33 mouse cellular contexts compared by ENCODE assay signal in the genomic region with DNA sequence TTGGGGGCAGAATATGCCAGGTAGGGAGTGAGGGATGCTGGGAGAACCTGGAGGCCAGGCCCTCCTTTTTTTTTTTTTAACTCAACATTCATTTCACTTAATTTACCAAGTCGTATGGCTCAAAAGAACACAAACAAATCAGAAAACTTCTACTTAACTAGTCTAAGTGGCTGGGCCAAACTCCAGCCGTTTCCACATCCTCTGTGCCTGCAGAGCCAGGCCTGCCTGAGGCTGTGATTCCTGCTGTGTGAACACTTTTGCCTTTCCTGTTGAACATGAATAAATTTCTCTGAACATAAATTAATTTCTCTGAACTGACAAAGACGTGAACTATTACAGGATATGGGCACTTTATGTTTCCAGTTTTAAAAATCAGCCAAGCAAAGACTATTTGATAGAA. TPM values are rescaled to one million over a fixed set of nuclear protein-coding genes. Genes with fewer than 3 reads are reported as not detected.
DNase-seq lines count a peak whose midpoint lies in the region; ATAC-seq and TF ChIP-seq lines count a peak whose summit lies in the region.
"Had no signal": no experiment of that assay in that cellular context is flagged by ENCODE, and none has a peak within 500 bp of the region (broad histone marks: within the 10 kb centered on the region; RNA-seq: fewer than 3 reads in every experiment).

No protein-coding gene starts in this region.

- H3K36me3 ChIP-seq in kidney, adult 2 months (ENCODE audit: control insufficient read depth, insufficient read depth, low read length) = no peaks in the 10 kb centered on the region
- no peaks in the 10 kb centered on the region for H3K36me3 ChIP-seq in kidney, embryonic 16.5 days (ENCODE audit: insufficient read depth, low read length)
- H3K36me3 ChIP-seq in limb, embryonic 11.5 days (ENCODE audit: control insufficient read depth, insufficient read depth, low read length) = no peaks in the 10 kb centered on the region
- no peaks in the 10 kb centered on the region for H3K36me3 ChIP-seq in limb, embryonic 10.5 days
- H3K36me3 ChIP-seq: embryonic facial prominence, embryonic 15.5 days; hindbrain, embryonic 13.5 days; limb, embryonic 13.5 days; liver, embryonic 12.5 days; neural tube, embryonic 13.5 days had no signal

- H3K9ac ChIP-seq in kidney, embryonic 16.5 days (replicated peaks; ENCODE audit: low read length) = no peak overlapping the region
- H3K9ac ChIP-seq in limb, embryonic 11.5 days (ENCODE audit: low read length) = no peak overlapping the region
- H3K9ac ChIP-seq: embryonic facial prominence, embryonic 15.5 days; hindbrain, embryonic 13.5 days; limb, embryonic 13.5 days; neural tube, embryonic 13.5 days had no signal

- H3K4me1 ChIP-seq in kidney, adult 2 months (ENCODE audit: control insufficient read depth, insufficient read depth, low read length) = no peaks in the 10 kb centered on the region
- no peaks in the 10 kb centered on the region for H3K4me1 ChIP-seq in kidney, embryonic 16.5 days (ENCODE audit: insufficient read depth, low read length)
- no peaks in the 10 kb centered on the region for H3K4me1 ChIP-seq in limb, embryonic 11.5 days (ENCODE audit: control insufficient read depth, insufficient read depth, low read length)
- peaks cover 12% of the 10 kb centered on the region for H3K4me1 ChIP-seq in limb, embryonic 10.5 days
- H3K4me1 ChIP-seq: embryonic facial prominence, embryonic 15.5 days; hindbrain, embryonic 13.5 days; neural tube, embryonic 13.5 days had no signal

- TF ChIP-seq CTCF in kidney, adult 2 months (conservative IDR thresholded peaks at IDR 0.05; ENCODE audit: insufficient read depth, insufficient read length, low read depth, low read length) = no peak

- no peaks in the 10 kb centered on the region for H3K9me3 ChIP-seq in kidney, embryonic 16.5 days (ENCODE audit: low read length)
- no peaks in the 10 kb centered on the region for H3K9me3 ChIP-seq in limb, embryonic 11.5 days (ENCODE audit: control insufficient read depth, low read length)
- no peaks in the 10 kb centered on the region for H3K9me3 ChIP-seq in limb, embryonic 10.5 days (replicated peaks)
- H3K9me3 ChIP-seq: embryonic facial prominence, embryonic 15.5 days; hindbrain, embryonic 13.5 days; limb, embryonic 13.5 days; liver, embryonic 12.5 days; neural tube, embryonic 13.5 days had no signal

- no peak overlapping the region for H3K4me3 ChIP-seq in kidney, adult 2 months (ENCODE audit: insufficient read depth, low read depth, low read length)
- no peak overlapping the region for H3K4me3 ChIP-seq in kidney, embryonic 16.5 days (ENCODE audit: low read length)
- no peak overlapping the region for H3K4me3 ChIP-seq in limb, embryonic 11.5 days (ENCODE audit: low read depth, low read length)
- H3K4me3 ChIP-seq in limb, embryonic 10.5 days = no peak overlapping the region
- H3K4me3 ChIP-seq: embryonic facial prominence, embryonic 15.5 days; hindbrain, embryonic 13.5 days; limb, embryonic 13.5 days; liver, embryonic 12.5 days; neural tube, embryonic 13.5 days had no signal

- H3K4me2 ChIP-seq in kidney, embryonic 16.5 days (replicated peaks; ENCODE audit: low read depth, low read length) = no peak overlapping the region
- no peak overlapping the region for H3K4me2 ChIP-seq in limb, embryonic 11.5 days (ENCODE audit: low read depth, severe bottlenecking)
- H3K4me2 ChIP-seq: embryonic facial prominence, embryonic 15.5 days; heart, embryonic 11.5 days; hindbrain, embryonic 13.5 days; limb, embryonic 13.5 days; liver, embryonic 12.5 days; midbrain, embryonic 11.5 days; neural tube, embryonic 13.5 days had no signal

- no peak for TF ChIP-seq POLR2A in kidney, adult 2 months (IDR thresholded peaks at IDR 0.05; ENCODE audit: low read depth, low read length)

- no peaks in the 10 kb centered on the region for H3K27me3 ChIP-seq in kidney, adult 2 months (replicated peaks; ENCODE audit: control insufficient read depth, insufficient read depth, low read length)
- H3K27me3 ChIP-seq in kidney, embryonic 16.5 days (ENCODE audit: insufficient read depth, low read length) = no peaks in the 10 kb centered on the region
- no peaks in the 10 kb centered on the region for H3K27me3 ChIP-seq in limb, embryonic 11.5 days (ENCODE audit: control insufficient read depth, insufficient read depth, low read length)
- no peaks in the 10 kb centered on the region for H3K27me3 ChIP-seq in limb, embryonic 10.5 days (ENCODE audit: low read depth, poor library complexity, severe bottlenecking)
- H3K27me3 ChIP-seq: embryonic facial prominence, embryonic 15.5 days; hindbrain, embryonic 13.5 days; limb, embryonic 13.5 days; liver, embryonic 12.5 days; neural tube, embryonic 13.5 days had no signal

- H3K27ac ChIP-seq in kidney, adult 2 months (ENCODE audit: insufficient read depth, low read depth, low read length) = no peak overlapping the region
- no peak overlapping the region for H3K27ac ChIP-seq in kidney, embryonic 16.5 days (ENCODE audit: low read length)
- no peak overlapping the region for H3K27ac ChIP-seq in limb, embryonic 11.5 days (replicated peaks; ENCODE audit: low read depth, low read length)
- H3K27ac ChIP-seq in limb, embryonic 10.5 days = no peak overlapping the region
- H3K27ac ChIP-seq: embryonic facial prominence, embryonic 15.5 days; hindbrain, embryonic 13.5 days; limb, embryonic 13.5 days; liver, embryonic 12.5 days; neural tube, embryonic 13.5 days had no signal

- 33% methylated on average over 3 of the region's 3 CpGs for WGBS in kidney, adult 2 months
- 41% methylated on average over 3 of the region's 3 CpGs for WGBS in kidney, embryonic 16.5 days
- 19% methylated on average over 3 of the region's 3 CpGs for WGBS in limb, embryonic 11.5 days
- WGBS in limb, embryonic 10.5 days = 47% methylated on average over 3 of the region's 3 CpGs

- DNase-seq in kidney, adult 2 months = peak; percentile 24
- peak; percentile 42 for DNase-seq in limb, embryonic 11.5 days (ENCODE audit: low spot score)
- DNase-seq in limb, embryonic 10.5 days (ENCODE audit: low spot score) = no peak
- peak; percentile 61 for DNase-seq in 3T3-L1 (ENCODE audit: low read depth, low spot score)
- DNase-seq in fat pad, adult 2 months (ENCODE audit: extremely low read depth, low read depth, low spot score) = peak; percentile 50
- DNase-seq: adrenal gland, adult 2 months; adrenal gland, postnatal 36 days; cerebellum, adult 18-20 months; cerebellum, postnatal 10 days; gastrocnemius, postnatal 14 days; heart, adult 11 months; heart, postnatal 36 days; layer of hippocampus, adult 9-11 months; lung, adult 2 months had no signal

- ATAC-seq in kidney, embryonic 16.5 days (ENCODE audit: low FRiP score, low TSS enrichment) = no peak
- no peak for ATAC-seq in limb, embryonic 11.5 days (ENCODE audit: insufficient number of reproducible peaks, low FRiP score, low TSS enrichment, low read depth)
- ATAC-seq in erythroid progenitor cell, adult 5-6 weeks (replicated peaks; ENCODE audit: low FRiP score, poor library complexity, severe bottlenecking) = no peak
- ATAC-seq: CD4-positive, CD25-positive, alpha-beta regulatory T cell, adult 4 months; forebrain, embryonic 14.5 days; intestine, embryonic 16.5 days; liver, embryonic 12.5 days had no signal

RNA-seq across cellular contexts. Expression of a gene that starts 40.6 kb away (rescaled TPM):
- polyA plus RNA-seq in kidney, adult 2 months (2012; rRNA removed) = not detected in 2 replicates
- not detected in 2 replicates for polyA plus RNA-seq in kidney, embryonic 16.5 days (2015; fragmentation: Nextera tagmentation; extraction: Ambion mirVana)
- polyA plus RNA-seq in limb, embryonic 11.5 days (2014; fragmentation: Nextera tagmentation; extraction: Ambion mirVana) = not detected in 2 replicates
- not detected in 2 replicates for polyA plus RNA-seq in limb, embryonic 10.5 days (2016; fragmentation: Nextera tagmentation; extraction: Ambion mirVana)
- not detected in 2 replicates for total RNA-seq in erythroid progenitor cell, adult 5-6 weeks (2015; ENCODE audit: low replicate concordance)
- total RNA-seq in erythroid progenitor cell, adult 5-6 weeks (2017; ENCODE audit: low replicate concordance) = not detected in 2 replicates
- total RNA-seq: adrenal gland, adult 2 months; adrenal gland, postnatal 36 days; common myeloid progenitor, adult 5-6 weeks; gastrocnemius, postnatal 14 days; heart, postnatal 36 days; left cerebral cortex, postnatal 10 days; megakaryocyte, adult 5-6 weeks had no signal
- polyA plus RNA-seq: adrenal gland, adult 2 months; brain, embryonic 14.5 days; CD4-positive, CD25-positive, alpha-beta regulatory T cell, adult 4 months; embryonic facial prominence, embryonic 15.5 days; forebrain, embryonic 14.5 days; heart, embryonic 11.5 days; heart, embryonic 16.5 days; hindbrain, embryonic 13.5 days; intestine, embryonic 16.5 days; limb, embryonic 13.5 days; liver, embryonic 12.5 days; lung, adult 2 months; midbrain, embryonic 11.5 days; neural tube, embryonic 13.5 days; stomach, embryonic 14.5 days; testis, adult 2 months had no signal

RNA-seq across cellular contexts. Expression of a gene that starts 46.9 kb away (rescaled TPM):
- polyA plus RNA-seq in kidney, adult 2 months (2012; rRNA removed) = 13.5 and 13.7 TPM in 2 replicates
- 44.6 and 47.3 TPM in 2 replicates for polyA plus RNA-seq in kidney, embryonic 16.5 days (2015; fragmentation: Nextera tagmentation; extraction: Ambion mirVana)
- 71.6 and 82.9 TPM in 2 replicates for polyA plus RNA-seq in limb, embryonic 11.5 days (2014; fragmentation: Nextera tagmentation; extraction: Ambion mirVana)
- 47.6 and 58.2 TPM in 2 replicates for polyA plus RNA-seq in limb, embryonic 10.5 days (2016; fragmentation: Nextera tagmentation; extraction: Ambion mirVana)
- 188 and 216 TPM in 2 replicates for total RNA-seq in erythroid progenitor cell, adult 5-6 weeks (2015; ENCODE audit: low replicate concordance)
- 249 and 271 TPM in 2 replicates for total RNA-seq in erythroid progenitor cell, adult 5-6 weeks (2017; ENCODE audit: low replicate concordance)
